8 mouse cellular contexts compared by ENCODE assay signal in genomic region chr9:65460732-65461442, GRCm38 (mm10). TPM values are rescaled to one million over a fixed set of nuclear protein-coding genes. Genes with fewer than 3 reads are reported as not detected.
DNase-seq lines count a peak whose midpoint lies in the region; ATAC-seq and TF ChIP-seq lines count a peak whose summit lies in the region.

Spg21 (plus strand) TSS chr9:65460947.

- peak within 1 kb of the TSS; percentile 87 for H3K27ac ChIP-seq in forebrain, embryonic 15.5 days (replicated peaks)

- peak; percentile 97 for ATAC-seq in forebrain, embryonic 15.5 days (replicated peaks)
- peak; percentile 92 for ATAC-seq in neutrophil, adult 5-6 weeks (ENCODE audit: extremely low read depth, insufficient number of reproducible peaks, low FRiP score, poor library complexity, severe bottlenecking)

- peak within 1 kb of the TSS; percentile 68 for H3K4me2 ChIP-seq in forebrain, embryonic 15.5 days (replicated peaks)

- H3K4me3 ChIP-seq in forebrain, embryonic 15.5 days = peak within 1 kb of the TSS; percentile 69
- peak within 1 kb of the TSS; percentile 83 for H3K4me3 ChIP-seq in lung, adult 2 months (replicated peaks; ENCODE audit: extremely low read depth, low read depth, low read length)

- intact Hi-C loops in heart, postnatal 25 days (cut with DNase I) = loop anchor here (5.0 kb wide), 1 partner anchor 116 kb away; no protein-coding TSS in a partner anchor

- H3K9me3 ChIP-seq in forebrain, embryonic 15.5 days = no peaks in the 10 kb centered on the region

- peak; percentile 90 for DNase-seq in ES-CJ7 (ENCODE audit: low read depth, low spot score)
- DNase-seq in cerebellum, adult 11 months = peak; percentile 94
- peak; percentile 92 for DNase-seq in heart, postnatal 25 days (ENCODE audit: low spot score)
- DNase-seq in layer of hippocampus, adult 18-20 months (ENCODE audit: low spot score in 2 of 2) = peak; percentile 92 to 96
- DNase-seq in lung, adult 2 months = peak; percentile 98
- peak; percentile 90 to 91 for DNase-seq in thymus, adult 18-20 months

- TF ChIP-seq CTCF in lung, adult 2 months (IDR thresholded peaks at IDR 0.05; ENCODE audit: insufficient read depth, low read length) = no peak

- H3K36me3 ChIP-seq in forebrain, embryonic 15.5 days = peaks cover 10% of the 10 kb centered on the region

- peak within 1 kb of the TSS; percentile 82 for H3K9ac ChIP-seq in forebrain, embryonic 15.5 days (replicated peaks)

- no peak; the same call in 1 of the 2 replicates for TF ChIP-seq POLR2A in lung, adult 2 months (IDR thresholded peaks at IDR 0.05; ENCODE audit: borderline replicate concordance, extremely low read depth, low read depth, low read length)

- WGBS in forebrain, embryonic 15.5 days = under 1% methylated on average over 51 of the region's 53 CpGs
- WGBS in lung, adult 2 months = under 1% methylated on average over 53 of the region's 53 CpGs

- no peaks in the 10 kb centered on the region for H3K27me3 ChIP-seq in forebrain, embryonic 15.5 days

- peaks cover 25% of the 10 kb centered on the region for H3K4me1 ChIP-seq in forebrain, embryonic 15.5 days
- peaks cover 6% of the 10 kb centered on the region for H3K4me1 ChIP-seq in lung, adult 2 months (ENCODE audit: control insufficient read depth, insufficient read depth, low read length)

RNA-seq across cellular contexts. Expression of gene Spg21, which starts in this region (rescaled TPM):
- polyA plus RNA-seq in forebrain, embryonic 15.5 days (2015; fragmentation: Nextera tagmentation; extraction: Ambion mirVana) = 133 and 139 TPM in 2 replicates
- 10 to 100 TPM; 10.6 to 13.1 TPM for total RNA-seq in heart, postnatal 25 days (2021)
- total RNA-seq in layer of hippocampus, adult 18-20 months (2021) = 10 to 100 TPM; 33.0 to 34.1 TPM
- polyA plus RNA-seq in lung, adult 2 months (2012; rRNA removed) = 21.9 and 27.8 TPM in 2 replicates
- 45.2 and 51.7 TPM in 2 replicates for total RNA-seq in neutrophil, adult 5-6 weeks (2017)

Comparison
In these comparisons a context has a peak if more than half of its experiments do, and no peak if none do; other contexts are left out.
1. Peak in every context shown above with its lines: DNase-seq, ATAC-seq, H3K4me3 ChIP-seq and H3K27ac ChIP-seq.